In genomic region chr2:116364136-116364535, GRCm38 (mm10) we compare ENCODE assay signal across 7 mouse cellular contexts.
"Had no signal": no experiment of that assay in that cellular context is flagged by ENCODE, and none has a peak within 500 bp of the region (broad histone marks: within the 10 kb centered on the region; RNA-seq: fewer than 3 reads in every experiment).

No protein-coding gene starts in this region.

- DNase-seq: kidney, adult 2 months; kidney, postnatal 14 days; liver, embryonic 13.5 days; liver, postnatal 0 days; lung, postnatal 14 days; retina, postnatal 1 day; thymus, postnatal 4 days had no signal
